Mouse (Mus musculus) Patski (cell line): ENCODE measurements around the gene Mybbp1a. TPM values are rescaled to one million over a fixed set of nuclear protein-coding genes. Genes with fewer than 3 reads are reported as not detected.

ENCODE experiments used
- ATAC-seq: fragments of 100-300 bp; one replicate; pipeline ENCODE4 v1.8.0; 2021
- CTCF ChIA-PET: fragments of 350-600 bp; sonication (Branson Sonifier 250); formaldehyde crosslinking; loops from one replicate; lab custom pipeline; 2022; ENCODE audit warnings: inconsistent platforms; lab: Charles Lee
- POLR2A ChIA-PET: fragments of 350-600 bp; sonication (Branson Sonifier 250); formaldehyde crosslinking; loops from one replicate; lab custom pipeline; 2022; ENCODE audit warnings: antibody characterized with exemption, inconsistent platforms; lab: Charles Lee
- DNase-seq: peaks from one replicate; pipeline ENCODE4 v3.0.0-alpha.2; 2011; ENCODE audit warnings: low read depth, low spot score
- H3K27me3 ChIP-seq: fragments of 371-371 bp; one replicate; pipeline ENCODE4 v1.5.1; 2021
- CTCF ChIP-seq: fragments of 100-300 bp; IDR thresholded peaks from one replicate; pipeline ENCODE4 v1.5.1; 2021
- in situ Hi-C: fragments of 300-500 bp; cut with MboI; formaldehyde crosslinking; loops from 3 replicates; pipeline ENCODE4 v1.11.1; 2018; ENCODE audit warnings: low pct_unique_long_range_greater_than_20kb, mixed read lengths
- polyA plus RNA-seq: library from polyadenylated mRNA; unstranded; gene quantifications from one replicate; pipeline ENCODE4 v1.2.3, GENCODE M21; 2021

Mybbp1a gene
- polyA plus RNA-seq, 1 experiment from 2014 or later = 184 TPM

DNA sequence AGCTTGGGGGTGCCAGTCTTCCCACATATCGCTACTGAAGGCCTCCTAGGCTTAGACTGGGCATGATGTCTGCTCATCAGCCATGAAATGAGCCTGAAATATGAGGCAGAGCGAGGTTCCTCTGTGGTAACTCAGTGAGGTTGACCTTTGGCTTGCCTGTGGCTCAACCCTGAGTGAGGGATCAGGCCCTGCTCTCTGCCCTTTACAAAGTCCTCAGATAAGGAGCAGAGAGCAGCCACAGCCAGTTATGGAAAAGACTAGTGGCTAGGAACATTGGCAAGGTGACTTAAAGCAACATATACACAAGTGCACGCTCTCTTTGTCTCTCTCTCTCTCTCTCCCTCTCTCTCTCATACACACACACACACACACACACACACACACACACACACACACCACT is 33.8 kb downstream of the Mybbp1a start:
- no peaks in the 10 kb centered on the region for H3K27me3 ChIP-seq
- no peak for TF ChIP-seq CTCF
- POLR2A ChIA-PET = interaction anchor here (1.0 kb wide), 1 partner anchor 27 kb away, joined by 3 read pairs; no protein-coding TSS in a partner anchor
- in situ Hi-C loops = no loop called here
- CTCF ChIA-PET = interaction anchor here (1.0 to 1.4 kb wide), 2 partner anchors 8 to 15 kb away, joined by 3 to 5 read pairs; partner anchors contain the start of gene Spns2
- DNase-seq (no peak), ATAC-seq (no peak)

DNA sequence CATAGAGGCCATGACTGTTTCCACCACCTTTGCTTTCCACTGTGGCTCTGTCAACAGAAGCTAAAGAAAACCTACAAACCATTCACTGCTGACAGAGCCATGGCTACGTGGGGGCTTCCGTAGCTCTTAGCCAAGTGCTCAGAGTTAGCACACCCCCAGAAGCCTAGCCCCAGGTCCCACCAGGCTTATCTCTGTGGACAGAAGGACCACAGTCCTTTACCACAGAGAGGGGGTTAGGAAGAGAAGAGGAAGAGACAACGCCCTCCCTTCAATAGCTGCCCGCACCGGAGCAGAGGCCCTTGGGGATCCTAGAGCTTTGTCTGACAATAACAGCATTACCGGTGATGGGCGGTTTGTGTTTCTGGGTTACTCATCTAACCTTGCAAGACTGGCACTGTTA is 34.3 kb downstream of the Mybbp1a start:
- ChIA-PET POLR2A (interaction anchor here (1.0 kb wide), 1 partner anchor 26 kb away, joined by 3 read pairs; no protein-coding TSS in a partner anchor), CTCF (interaction anchor here (1.0 kb wide), 1 partner anchor 14 kb away, joined by 3 read pairs; the partner anchor contains the start of gene Spns2)
- ATAC-seq (no peak), DNase-seq (no peak)
- no peaks in the 10 kb centered on the region for H3K27me3 ChIP-seq
- in situ Hi-C loops = no loop called here
- no peak for TF ChIP-seq CTCF

DNA sequence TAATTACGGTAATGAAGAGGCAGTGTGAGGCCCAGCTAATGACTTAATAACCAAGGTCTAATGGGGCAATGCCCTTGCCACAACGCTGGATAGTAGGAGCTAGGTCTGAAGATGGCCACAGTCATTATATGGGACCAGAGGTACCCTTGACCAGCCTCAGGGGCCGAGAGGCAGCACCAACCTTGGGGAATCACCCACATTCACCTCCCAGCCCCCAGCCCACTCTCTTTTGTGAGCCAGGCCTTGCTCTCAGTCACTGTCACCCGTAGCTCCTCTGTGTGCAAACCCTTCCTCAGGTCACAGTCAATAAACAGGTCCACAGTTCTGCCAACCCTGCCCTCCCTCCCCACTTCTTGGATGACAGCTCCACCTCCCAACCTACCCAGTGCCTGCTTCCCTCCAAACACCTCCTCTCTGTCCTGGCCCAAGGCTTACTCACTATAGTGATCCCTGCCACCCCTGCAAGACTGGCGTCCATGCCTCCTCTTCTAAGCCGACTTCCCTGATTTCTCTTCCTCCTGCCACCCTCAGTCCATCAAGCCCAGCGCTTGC is 35.0 kb downstream of the Mybbp1a start:
- DNase-seq (no peak), ATAC-seq (no peak)
- in situ Hi-C loops = no loop called here
- no peaks in the 10 kb centered on the region for H3K27me3 ChIP-seq
- POLR2A ChIA-PET = interaction anchor here (1.2 to 2.0 kb wide), 2 partner anchors 13 to 26 kb away, joined by 5 to 9 read pairs; partner anchors contain the start of gene Spns2
- CTCF ChIA-PET = no interaction called here
- TF ChIP-seq CTCF = no peak

DNA sequence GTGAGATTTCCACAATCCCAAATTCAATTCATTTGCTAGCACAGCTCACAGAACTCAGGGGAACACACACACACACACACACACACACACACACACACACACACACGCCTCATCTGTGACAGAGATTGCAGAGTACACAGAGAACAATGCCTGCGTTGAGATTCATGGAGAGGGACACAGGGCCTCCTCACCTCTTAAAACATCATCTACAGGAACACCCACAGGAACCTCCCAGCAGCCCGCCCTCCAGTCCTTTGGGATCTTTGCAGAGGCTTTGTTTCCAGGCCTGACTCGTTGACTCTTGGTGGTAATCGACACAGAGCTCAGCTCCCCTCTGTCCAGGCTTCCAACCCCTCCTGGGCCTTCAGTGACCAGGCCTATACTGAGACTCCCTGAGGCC is 36.0 kb downstream of the Mybbp1a start:
- ChIA-PET POLR2A (interaction anchor here (0.6 to 2.0 kb wide), 3 partner anchors 8 to 25 kb away, joined by 3 to 9 read pairs (median 5); partner anchors contain the start of gene Spns2), CTCF (interaction anchor here (2.7 kb wide), 1 partner anchor 12 kb away, joined by 13 read pairs; the partner anchor contains the start of gene Spns2)
- no peak for DNase-seq
- in situ Hi-C loops = no loop called here
- no peaks in the 10 kb centered on the region for H3K27me3 ChIP-seq
- TF ChIP-seq CTCF = no peak
- ATAC-seq = no peak

DNA sequence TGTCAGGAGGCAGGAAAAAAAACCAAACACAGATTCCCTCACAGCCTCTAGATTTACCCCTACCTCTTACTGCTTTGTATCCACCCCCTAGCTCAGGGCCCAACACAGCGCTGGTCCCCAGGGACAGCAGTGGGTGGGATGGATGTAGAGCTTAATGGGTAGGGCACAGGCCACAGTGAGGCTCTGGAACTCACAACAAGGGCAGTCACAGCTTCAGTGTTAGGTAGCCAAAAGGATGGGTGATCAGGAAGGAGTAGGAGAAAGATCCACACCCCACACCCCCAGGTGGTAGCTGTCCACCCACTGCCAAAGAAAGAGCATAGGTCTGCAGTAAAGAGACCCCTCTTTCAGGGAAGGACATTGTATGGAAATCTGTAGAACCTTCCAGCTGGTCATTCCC is 36.5 kb downstream of the Mybbp1a start:
- no peak for ATAC-seq
- H3K27me3 ChIP-seq = no peaks in the 10 kb centered on the region
- no peak for DNase-seq
- CTCF ChIA-PET = interaction anchor here (1.5 to 2.7 kb wide), 2 partner anchors 8 to 12 kb away, joined by 5 to 13 read pairs; partner anchors contain the start of gene Spns2
- POLR2A ChIA-PET = interaction anchor here (0.6 to 2.0 kb wide), 3 partner anchors 8 to 20 kb away, joined by 3 to 9 read pairs (median 6); partner anchors contain the start of gene Spns2
- in situ Hi-C loops = no loop called here
- no peak for TF ChIP-seq CTCF

DNA sequence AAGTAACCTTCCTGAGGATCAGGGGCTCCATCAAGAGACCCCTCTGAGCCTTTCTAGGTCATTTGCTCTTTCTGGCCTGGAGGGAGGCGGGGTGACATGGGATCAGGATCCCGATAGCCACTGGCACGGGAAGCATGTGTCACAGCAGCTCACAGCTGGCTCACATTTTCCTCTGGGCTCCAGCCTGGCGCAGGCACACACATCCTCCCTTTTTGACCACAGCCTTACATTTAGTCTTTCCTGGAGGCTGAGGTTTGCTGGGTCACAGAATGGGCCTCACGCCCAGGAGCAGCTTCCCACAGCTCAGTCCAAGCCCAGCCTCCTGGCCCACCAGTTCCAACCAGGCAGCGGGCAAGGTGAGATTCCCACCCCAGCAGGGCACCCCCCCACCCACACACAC is 37.1 kb downstream of the Mybbp1a start:
- no peak for TF ChIP-seq CTCF
- DNase-seq (no peak), ATAC-seq (no peak)
- POLR2A ChIA-PET = interaction anchor here (1.3 to 2.0 kb wide), 2 partner anchors 11 to 20 kb away, joined by 6 to 9 read pairs; partner anchors contain the start of gene Spns2
- no peaks in the 10 kb centered on the region for H3K27me3 ChIP-seq
- CTCF ChIA-PET = interaction anchor here (1.5 to 2.7 kb wide), 2 partner anchors 9 to 11 kb away, joined by 5 to 13 read pairs; partner anchors contain the start of gene Spns2
- in situ Hi-C loops = no loop called here

DNA sequence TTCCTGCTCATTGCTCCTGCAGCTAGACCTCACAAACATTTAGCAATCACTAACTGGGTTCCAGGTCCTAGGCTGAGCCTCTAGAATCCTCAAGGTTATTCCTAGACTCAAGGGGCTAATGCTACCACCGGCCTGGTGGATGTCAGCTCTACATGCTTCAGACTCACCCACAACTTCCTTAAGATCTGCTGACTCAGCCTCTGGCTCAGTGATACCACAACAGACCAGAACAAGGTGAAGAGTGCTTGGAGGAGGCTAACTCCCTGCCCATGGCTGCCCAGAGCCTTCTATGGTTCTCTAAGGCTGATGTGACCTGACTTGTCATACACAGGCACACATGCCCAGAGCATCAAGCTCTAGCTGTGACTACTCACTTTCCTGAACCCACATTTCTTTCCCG is 38.3 kb downstream of the Mybbp1a start:
- no peaks in the 10 kb centered on the region for H3K27me3 ChIP-seq
- CTCF ChIA-PET = interaction anchor here (2.7 kb wide), 1 partner anchor 10 kb away, joined by 13 read pairs; the partner anchor contains the start of gene Spns2
- no peak for TF ChIP-seq CTCF
- POLR2A ChIA-PET = interaction anchor here (0.9 kb wide), 1 partner anchor 15 kb away, joined by 3 read pairs; no protein-coding TSS in a partner anchor
- peak; percentile 36 for ATAC-seq
- no peak for DNase-seq
- in situ Hi-C loops = no loop called here

DNA sequence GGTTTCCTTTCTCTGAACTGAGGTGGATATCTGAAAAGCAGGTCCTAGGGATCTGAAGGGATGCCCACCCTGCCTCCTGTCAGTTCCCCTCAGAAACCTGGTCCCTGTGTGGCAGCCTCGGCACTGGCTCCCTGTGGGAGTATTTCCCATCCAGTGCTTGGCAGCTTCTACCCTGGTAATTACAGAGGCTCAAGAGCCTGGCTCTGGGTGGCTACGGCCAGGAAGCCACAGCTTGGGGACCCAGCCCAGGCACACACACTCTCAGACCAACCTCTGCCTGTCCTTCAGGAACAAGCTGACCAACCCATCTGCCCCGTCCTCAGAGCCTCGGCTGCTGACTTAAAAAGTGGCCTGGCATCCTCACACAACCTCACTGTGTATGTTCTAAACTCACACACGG is 40.2 kb downstream of the Mybbp1a start:
- no peak for TF ChIP-seq CTCF
- CTCF ChIA-PET = interaction anchor here (2.0 kb wide), 1 partner anchor 11 kb away, joined by 8 read pairs; no protein-coding TSS in a partner anchor
- in situ Hi-C loops = no loop called here

DNA sequence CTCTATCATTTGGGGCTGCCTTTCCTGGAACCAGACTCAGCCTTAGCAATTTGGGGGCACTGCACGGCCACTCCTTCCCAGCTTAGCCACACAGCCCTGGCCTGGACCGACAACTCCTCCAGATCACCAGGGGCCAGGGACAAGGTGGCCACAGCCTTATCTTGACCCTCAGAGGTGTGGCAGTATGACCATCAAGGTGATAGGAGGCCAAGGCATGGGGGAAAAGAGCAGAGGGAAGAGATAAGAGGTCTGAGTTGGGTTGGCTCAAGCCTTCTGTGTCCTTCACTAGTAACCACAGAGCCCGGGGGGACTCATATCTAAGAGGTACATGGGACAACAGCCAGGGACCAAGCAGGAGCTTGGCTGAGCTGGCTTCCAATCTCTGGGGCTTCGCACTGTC is 40.8 kb downstream of the Mybbp1a start:
- ChIA-PET POLR2A (interaction anchor here (1.4 kb wide), 1 partner anchor 8 kb away, joined by 5 read pairs; the partner anchor contains the start of gene Spns2), CTCF (interaction anchor here (2.0 kb wide), 1 partner anchor 11 kb away, joined by 8 read pairs; no protein-coding TSS in a partner anchor)
- in situ Hi-C loops = no loop called here
- DNase-seq (no peak), ATAC-seq (no peak)
- TF ChIP-seq CTCF = no peak
- H3K27me3 ChIP-seq = no peaks in the 10 kb centered on the region

More for the DNA sequence above, 40.2 kb downstream of the Mybbp1a start:
- DNase-seq (no peak), ATAC-seq (no peak)
- no peaks in the 10 kb centered on the region for H3K27me3 ChIP-seq
- POLR2A ChIA-PET = interaction anchor here (1.4 kb wide), 1 partner anchor 9 kb away, joined by 5 read pairs; the partner anchor contains the start of gene Spns2

DNA sequence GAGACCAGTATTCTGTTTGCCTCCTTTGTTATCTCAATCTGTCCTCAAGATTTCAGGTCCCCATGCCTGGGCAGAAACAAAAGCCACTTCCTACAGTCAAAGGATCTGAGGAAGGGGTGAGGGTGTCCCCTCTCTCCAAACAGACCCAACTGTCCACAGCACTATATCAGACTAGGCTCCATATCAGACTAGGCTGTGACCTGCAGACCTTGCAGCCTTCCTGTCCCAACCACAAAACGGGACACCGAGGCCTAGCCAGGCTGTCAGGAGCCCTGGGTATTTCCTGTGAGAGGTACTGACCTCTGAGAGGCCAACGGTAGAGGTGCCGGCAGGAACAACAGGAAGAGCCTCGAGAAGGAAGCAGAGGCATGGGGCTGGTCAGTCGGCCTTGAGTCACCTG is 43.4 kb downstream of the Mybbp1a start:
- CTCF ChIA-PET = no interaction called here
- in situ Hi-C loops = no loop called here
- TF ChIP-seq CTCF = no peak
- POLR2A ChIA-PET = no interaction called here
- DNase-seq = no peak
- no peaks in the 10 kb centered on the region for H3K27me3 ChIP-seq
- ATAC-seq = no peak
